Mouse (Mus musculus) hindbrain, embryonic 14.5 days (tissue): Measurements from ENCODE around the gene Psd4. TPM values are rescaled to one million over a fixed set of nuclear protein-coding genes. Genes with fewer than 3 reads are reported as not detected.

Experiments
- ATAC-seq: fragments of 200-750 bp; cut with Nextera tagmentation; 2 replicates; pipeline ENCODE4 v1.8.0; 2017; ENCODE audit warnings: moderate number of reproducible peaks, mild to moderate bottlenecking, moderate TSS enrichment, moderate library complexity; ENCODE audit not compliant: low FRiP score
- DNase-seq: peaks from one replicate; pipeline ENCODE4 v3.0.0-alpha.2; 2015; ENCODE audit warnings: low spot score
- H3K27ac ChIP-seq: fragments of 300-500 bp; sonication (generic); 2 replicates; pipeline ENCODE4 v1.5.1; 2014; ENCODE audit warnings: mild to moderate bottlenecking, moderate library complexity
- H3K27me3 ChIP-seq: fragments of 300-500 bp; sonication (generic); 2 replicates; pipeline ENCODE4 v1.6.1; 2014; ENCODE audit warnings: mild to moderate bottlenecking, low read length, mixed read lengths; ENCODE audit not compliant: control insufficient read depth, insufficient read depth
- H3K36me3 ChIP-seq: fragments of 300-500 bp; sonication (generic); replicated peaks from 2 replicates; pipeline ENCODE4 v1.6.1; 2014; ENCODE audit not compliant: control insufficient read depth, insufficient read depth
- H3K4me1 ChIP-seq: fragments of 300-500 bp; sonication (generic); replicated peaks from 2 replicates; pipeline ENCODE4 v1.6.1; 2014; ENCODE audit warnings: antibody characterized with exemption, low read length, mixed read lengths; ENCODE audit not compliant: control insufficient read depth, insufficient read depth
- H3K4me2 ChIP-seq: fragments of 300-500 bp; sonication (generic); replicated peaks from 2 replicates; pipeline ENCODE4 v1.6.1; 2014; ENCODE audit warnings: mild to moderate bottlenecking, moderate library complexity
- H3K4me3 ChIP-seq: fragments of 300-500 bp; sonication (generic); replicated peaks from 2 replicates; pipeline ENCODE4 v1.5.1; 2014; ENCODE audit warnings: mild to moderate bottlenecking, low read length
- H3K9ac ChIP-seq: fragments of 300-500 bp; sonication (generic); 2 replicates; pipeline ENCODE4 v1.6.1; 2014
- H3K9me3 ChIP-seq: fragments of 300-500 bp; sonication (generic); 2 replicates; pipeline ENCODE4 v1.6.1; 2016; ENCODE audit warnings: low read length; ENCODE audit not compliant: control insufficient read depth
- WGBS: fragments of 180-500 bp; shearing (Covaris S2); extraction: QIAGEN DNeasy Blood & Tissue Kit; methylation state at CpG from one replicate; pipeline ENCODE4 v1.1.7; 2014; 5-methylcytosine and 5-hydroxymethylcytosine counted together
- polyA plus RNA-seq: library from polyadenylated mRNA; unstranded; fragments of >200 nt; fragmentation: Nextera tagmentation; extraction: Ambion mirVana; gene quantifications from 2 replicates; pipeline ENCODE4 v1.2.1, GENCODE M21; 2014

The Psd4 gene
- polyA plus RNA-seq, 1 experiment from 2014 or later: 0.44 TPM

DNA sequence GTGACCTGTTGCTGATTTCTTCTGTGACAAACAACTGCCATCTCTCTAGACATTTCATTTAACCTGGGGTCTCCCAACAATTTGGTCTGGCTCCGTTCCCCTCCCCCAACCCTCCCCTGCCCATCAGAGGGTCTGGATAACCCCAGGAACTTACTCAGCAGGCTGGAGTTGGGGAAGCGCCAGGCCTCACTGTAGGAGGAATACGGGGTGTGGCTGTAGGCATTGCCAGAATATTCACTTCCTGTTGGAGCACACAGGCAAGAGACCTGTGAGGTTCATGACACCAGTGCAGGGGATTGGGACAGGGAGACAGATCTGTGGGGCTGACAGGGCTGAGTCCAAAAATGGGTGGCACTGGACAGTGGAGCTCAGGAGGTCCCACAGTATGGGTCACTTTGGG, 55.4 kb downstream of the Psd4 start:
- WGBS: 79% methylated on average over 3 of the region's 3 CpGs
- no peak for ATAC-seq
- 0 out of 2 replicates have a peak, but pooled peaks cover 3% of the 10 kb centered on the region for H3K4me1 ChIP-seq
- H3K36me3 ChIP-seq: no peaks in the 10 kb centered on the region
- DNase-seq: no peak
- no peak overlapping the region for H3K4me2 ChIP-seq
- no peaks in the 10 kb centered on the region for H3K27me3 ChIP-seq
- no peak overlapping the region for H3K9ac ChIP-seq
- no peak overlapping the region for H3K4me3 ChIP-seq
- no peak overlapping the region for H3K27ac ChIP-seq
- H3K9me3 ChIP-seq: no peaks in the 10 kb centered on the region

DNA sequence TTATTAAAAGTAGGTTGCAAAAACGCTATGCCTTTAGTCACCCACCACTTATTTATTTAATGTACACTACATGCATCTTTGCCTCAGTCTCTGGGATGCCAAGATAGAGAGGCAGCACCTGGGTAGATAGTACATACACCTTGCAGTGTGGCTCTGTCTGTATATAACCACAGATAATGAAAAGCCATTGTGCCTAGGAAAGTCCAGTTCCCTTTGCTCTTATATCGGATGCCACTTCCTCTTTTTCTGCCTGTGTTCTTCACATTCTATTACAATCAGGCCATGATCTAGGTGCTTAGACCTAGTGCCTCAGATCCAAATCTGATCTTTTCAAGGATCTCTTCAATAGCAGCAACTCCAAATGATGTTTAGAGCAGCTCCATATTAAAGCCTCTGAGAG, 58.2 kb downstream of the Psd4 start:
- WGBS: 88% methylated on average over 2 of the region's 2 CpGs
- H3K36me3 ChIP-seq: no peaks in the 10 kb centered on the region

DNA sequence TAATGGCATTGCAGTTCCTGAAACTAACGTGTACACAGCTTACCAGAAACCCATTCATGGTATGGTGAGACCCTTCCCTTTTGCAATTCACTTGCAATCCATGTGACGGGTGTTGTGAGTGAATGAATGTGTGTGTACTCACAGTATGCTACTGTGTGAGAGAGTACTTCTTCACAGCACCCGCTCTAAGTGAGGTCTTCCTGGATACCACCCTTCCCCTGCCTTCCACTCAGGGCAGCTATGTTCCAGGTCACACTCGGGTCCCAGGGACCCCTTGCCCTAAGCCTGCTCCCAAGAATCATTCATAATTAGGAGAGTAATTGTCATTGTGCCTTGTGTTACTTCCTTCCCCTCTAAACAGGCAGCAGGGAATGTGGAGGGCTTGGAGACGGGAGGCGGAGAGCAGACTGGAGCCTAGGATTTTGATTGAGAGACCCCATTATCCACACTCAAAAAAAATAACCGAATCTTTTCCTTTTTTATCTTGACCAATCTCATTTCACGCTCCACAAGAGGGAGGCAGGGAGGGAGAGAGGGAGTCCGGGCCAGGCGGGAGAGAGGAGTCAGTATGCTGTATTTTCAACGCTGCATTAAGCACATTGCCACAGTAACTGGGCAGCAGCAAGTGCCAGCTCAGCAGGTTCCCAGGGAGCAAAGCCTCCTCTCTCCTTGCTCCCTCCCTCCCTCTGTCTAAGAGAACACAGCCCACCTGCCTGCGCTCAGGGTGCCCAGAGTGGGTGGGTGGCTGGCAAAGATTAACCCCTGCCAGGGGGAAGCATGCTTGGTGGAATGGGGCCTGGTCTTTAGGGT, 60.7 kb downstream of the Psd4 start:
- ATAC-seq: peak; percentile 92
- no peak overlapping the region for H3K9ac ChIP-seq
- no peaks in the 10 kb centered on the region for H3K27me3 ChIP-seq
- peaks cover 10% of the 10 kb centered on the region for H3K4me1 ChIP-seq
- H3K4me3 ChIP-seq: no peak overlapping the region
- 19% methylated on average over 12 of the region's 12 CpGs for WGBS
- H3K9me3 ChIP-seq: no peaks in the 10 kb centered on the region
- peak; percentile 63 for DNase-seq
- H3K36me3 ChIP-seq: no peaks in the 10 kb centered on the region
- no peak overlapping the region for H3K4me2 ChIP-seq
- peak overlapping the region; percentile 72 for H3K27ac ChIP-seq

More for the DNA sequence above, 58.2 kb downstream of the Psd4 start:
- ATAC-seq: no peak
- no peak overlapping the region for H3K9ac ChIP-seq
- no peak overlapping the region for H3K4me2 ChIP-seq
- DNase-seq: no peak
- H3K4me1 ChIP-seq: peaks cover 10% of the 10 kb centered on the region
- H3K27me3 ChIP-seq: no peaks in the 10 kb centered on the region
- no peak overlapping the region for H3K4me3 ChIP-seq
- H3K27ac ChIP-seq: no peak overlapping the region
- H3K9me3 ChIP-seq: no peaks in the 10 kb centered on the region

DNA sequence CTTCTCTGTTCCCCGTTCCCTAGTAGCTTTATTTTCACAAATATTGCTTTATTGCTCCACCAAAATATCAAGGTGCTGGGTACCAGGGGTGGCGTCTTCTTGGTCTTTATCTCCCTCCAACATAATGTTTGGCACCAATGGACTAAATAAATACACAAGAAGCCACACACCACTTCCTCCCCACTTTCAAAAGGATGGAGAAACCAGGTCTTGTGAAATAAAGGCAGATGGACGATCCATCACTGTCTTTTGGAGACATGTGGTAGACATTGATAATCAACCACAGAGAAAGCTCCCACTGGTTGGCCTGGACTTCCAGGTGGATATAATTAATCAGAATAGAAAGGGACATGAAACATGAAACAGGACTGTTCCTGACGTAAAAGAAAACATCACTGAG, 62.4 kb downstream of the Psd4 start:
- Histone ChIP-seq H3K27me3 (no peaks in the 10 kb centered on the region), H3K4me1 (peaks cover 10% of the 10 kb centered on the region), H3K9me3 (no peaks in the 10 kb centered on the region), H3K4me3 (no peak overlapping the region), H3K27ac (no peak overlapping the region), H3K4me2 (no peak overlapping the region), H3K9ac (no peak overlapping the region), H3K36me3 (no peaks in the 10 kb centered on the region)
- ATAC-seq (no peak), DNase-seq (no peak)
- 78% methylated on average over 4 of the region's 4 CpGs for WGBS

DNA sequence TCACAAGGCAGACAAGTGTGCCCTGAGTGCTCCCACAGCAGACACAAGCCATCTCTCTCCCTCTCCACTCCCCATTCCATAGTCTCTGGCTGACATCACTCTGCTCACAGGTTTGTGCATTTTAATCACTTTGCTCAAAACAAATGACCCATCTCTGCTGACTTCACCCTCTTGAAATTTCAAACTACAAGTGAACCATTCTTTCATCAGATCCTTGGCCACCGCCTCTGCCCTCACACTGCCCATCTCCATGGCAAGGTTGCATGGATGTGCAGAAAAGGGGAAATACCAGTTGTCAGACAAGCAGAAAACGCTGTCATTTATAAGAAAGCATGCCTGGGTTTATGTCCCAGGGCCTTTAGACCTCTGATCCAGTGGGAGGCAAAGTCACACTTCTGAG, 67.3 kb downstream of the Psd4 start:
- Histone ChIP-seq H3K4me3 (no peak overlapping the region), H3K36me3 (no peaks in the 10 kb centered on the region), H3K9ac (no peak overlapping the region), H3K27ac (no peak overlapping the region), H3K27me3 (no peaks in the 10 kb centered on the region), H3K4me1 (no peaks in the 10 kb centered on the region), H3K4me2 (no peak overlapping the region), H3K9me3 (no peaks in the 10 kb centered on the region)
- no peak for ATAC-seq
- WGBS: 89% methylated on average over 2 of the region's 2 CpGs
- no peak for DNase-seq

DNA sequence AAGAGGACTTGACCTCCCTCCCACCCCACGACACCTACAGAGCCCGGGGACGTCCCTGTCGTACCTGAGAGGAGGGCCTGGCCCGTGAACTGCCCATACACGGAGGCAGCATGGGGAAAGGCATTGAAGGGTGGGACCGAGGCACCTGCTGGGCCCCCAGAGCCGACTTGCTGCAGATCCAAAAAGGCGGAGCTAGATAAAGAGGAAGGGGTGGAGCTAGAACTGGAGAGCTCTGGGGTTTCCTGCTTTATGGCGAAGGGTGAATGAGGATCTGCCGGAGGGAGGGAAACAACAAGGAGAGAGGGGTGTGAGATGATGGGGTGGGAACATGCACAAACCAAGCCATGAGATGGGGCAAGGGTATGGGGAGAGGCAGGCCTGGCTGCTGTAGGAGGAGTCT, 68.3 kb downstream of the Psd4 start:
- Histone ChIP-seq H3K9me3 (no peaks in the 10 kb centered on the region), H3K4me2 (no peak overlapping the region), H3K27ac (no peak overlapping the region), H3K4me3 (no peak overlapping the region), H3K36me3 (no peaks in the 10 kb centered on the region), H3K4me1 (no peaks in the 10 kb centered on the region), H3K27me3 (no peaks in the 10 kb centered on the region), H3K9ac (no peak overlapping the region)
- ATAC-seq (0 out of 2 replicates have a peak, but pooled peaks have one; percentile 40), DNase-seq (no peak)
- WGBS: 84% methylated on average over 11 of the region's 11 CpGs

DNA sequence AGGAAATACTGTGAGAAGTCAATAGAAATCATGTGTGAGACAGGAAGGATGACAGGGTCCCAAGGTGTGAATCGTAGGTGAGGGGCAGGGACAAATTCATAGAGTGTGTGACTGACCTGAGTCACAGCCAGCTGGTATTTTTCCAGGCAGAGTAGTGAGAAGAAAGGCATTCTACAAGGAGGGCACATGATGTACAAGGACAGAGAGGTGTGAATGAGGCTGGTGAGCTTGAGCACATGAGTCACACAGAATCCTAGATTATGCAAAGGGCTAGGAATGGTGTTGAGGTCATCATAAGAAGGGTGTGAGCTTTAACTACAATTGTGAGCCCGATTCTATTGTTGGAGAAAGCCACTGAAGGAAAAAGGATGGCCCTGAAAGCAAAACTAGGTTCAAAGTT, 72.7 kb downstream of the Psd4 start:
- Histone ChIP-seq H3K9ac (no peak overlapping the region), H3K9me3 (no peaks in the 10 kb centered on the region), H3K4me3 (no peak overlapping the region), H3K4me2 (no peak overlapping the region), H3K4me1 (no peaks in the 10 kb centered on the region), H3K36me3 (no peaks in the 10 kb centered on the region), H3K27me3 (no peaks in the 10 kb centered on the region), H3K27ac (no peak overlapping the region)
- ATAC-seq (no peak), DNase-seq (no peak)
- WGBS: 86% methylated on average over 2 of the region's 2 CpGs

DNA sequence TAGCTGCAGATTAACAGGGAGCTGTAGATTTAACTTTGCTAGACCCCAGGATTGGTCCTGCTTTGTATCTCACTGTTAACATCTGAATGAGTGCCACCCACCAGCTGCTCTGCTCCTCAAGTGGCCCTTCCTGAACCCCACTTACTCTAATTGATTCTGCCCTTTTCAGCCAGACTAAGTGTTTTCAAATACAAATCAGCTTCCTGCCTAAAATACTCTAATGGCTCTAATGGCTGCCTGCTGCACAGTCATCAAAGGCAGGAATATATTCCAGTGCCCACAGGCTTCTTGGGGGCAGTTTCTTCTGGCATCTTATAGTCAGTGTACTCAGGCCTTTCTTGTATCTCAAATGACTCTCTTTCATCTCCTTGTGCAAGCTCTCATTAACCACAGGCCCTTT, 74.5 kb downstream of the Psd4 start:
- no peaks in the 10 kb centered on the region for H3K9me3 ChIP-seq
- no peak overlapping the region for H3K4me2 ChIP-seq
- ATAC-seq (no peak), DNase-seq (no peak)
- H3K27ac ChIP-seq: no peak overlapping the region
- no peak overlapping the region for H3K4me3 ChIP-seq
- no peaks in the 10 kb centered on the region for H3K36me3 ChIP-seq
- H3K27me3 ChIP-seq: no peaks in the 10 kb centered on the region
- H3K4me1 ChIP-seq: no peaks in the 10 kb centered on the region
- no peak overlapping the region for H3K9ac ChIP-seq

DNA sequence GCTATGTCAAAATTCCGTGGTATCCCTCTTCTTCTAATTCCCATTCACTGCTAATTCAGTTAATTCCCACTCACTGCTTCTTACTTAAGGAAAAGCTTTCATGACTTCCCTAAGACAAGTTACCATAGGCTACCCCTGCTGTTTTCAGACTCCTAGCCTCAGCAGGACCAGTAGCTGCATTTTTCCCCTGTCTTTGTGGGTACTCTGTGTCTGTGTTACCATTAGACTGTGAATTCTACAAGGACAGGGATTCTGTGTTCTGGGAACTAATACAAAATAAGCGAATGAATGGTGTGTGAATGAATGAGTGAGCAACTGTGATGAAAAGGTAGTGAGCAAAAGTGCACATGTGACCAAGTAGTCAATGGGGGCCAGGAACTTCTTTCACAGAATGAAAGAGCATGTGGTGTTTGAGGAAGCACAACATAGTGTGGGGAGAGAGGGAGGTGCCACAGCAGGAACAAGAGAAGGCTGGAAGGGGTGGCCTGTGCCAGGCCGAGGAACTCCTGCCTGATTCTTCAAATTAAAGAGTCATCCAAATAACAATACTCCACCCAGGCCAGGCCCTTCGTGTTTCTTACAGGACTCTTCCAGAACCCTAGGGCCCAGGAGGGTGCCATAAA, 75.0 kb downstream of the Psd4 start:
- no peak overlapping the region for H3K4me2 ChIP-seq
- ATAC-seq: no peak
- 63% methylated on average over 4 of the region's 4 CpGs for WGBS
- H3K36me3 ChIP-seq: no peaks in the 10 kb centered on the region
- no peaks in the 10 kb centered on the region for H3K9me3 ChIP-seq
- no peak for DNase-seq
- no peaks in the 10 kb centered on the region for H3K4me1 ChIP-seq
- no peak overlapping the region for H3K4me3 ChIP-seq
- no peaks in the 10 kb centered on the region for H3K27me3 ChIP-seq
- no peak overlapping the region for H3K9ac ChIP-seq
- H3K27ac ChIP-seq: no peak overlapping the region
